Mouse (Mus musculus): ENCODE measurements around the gene Gm13128. TPM values are rescaled to one million over a fixed set of nuclear protein-coding genes. Genes with fewer than 3 reads are reported as not detected.

The Gm13128 gene
- not detected in 2 replicates for polyA plus RNA-seq (2012; ENCODE audit: low replicate concordance)

DNA sequence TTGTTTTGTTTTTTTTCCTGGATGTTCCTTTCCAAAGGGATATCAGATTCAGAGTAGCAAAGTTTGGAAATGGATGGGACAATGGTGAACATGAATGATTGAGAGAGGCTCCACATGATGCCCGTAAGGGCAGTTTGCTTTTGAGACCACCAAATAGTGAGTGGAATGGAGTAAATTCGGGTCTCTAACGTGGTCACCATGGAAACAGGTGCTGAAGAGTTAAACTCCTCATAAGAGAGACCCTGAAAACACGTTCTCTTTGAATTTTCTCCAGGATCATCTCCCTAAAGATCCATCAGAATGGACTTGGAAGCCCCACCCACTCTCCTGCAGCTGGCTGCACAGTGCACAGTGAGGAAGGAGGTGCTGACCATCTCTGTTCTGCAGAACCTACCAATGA lies at the start of gene Gm13128:
TSS of gene Gm13128 (plus strand) at position 301 of the 400 bp plus-strand sequence.

DNA sequence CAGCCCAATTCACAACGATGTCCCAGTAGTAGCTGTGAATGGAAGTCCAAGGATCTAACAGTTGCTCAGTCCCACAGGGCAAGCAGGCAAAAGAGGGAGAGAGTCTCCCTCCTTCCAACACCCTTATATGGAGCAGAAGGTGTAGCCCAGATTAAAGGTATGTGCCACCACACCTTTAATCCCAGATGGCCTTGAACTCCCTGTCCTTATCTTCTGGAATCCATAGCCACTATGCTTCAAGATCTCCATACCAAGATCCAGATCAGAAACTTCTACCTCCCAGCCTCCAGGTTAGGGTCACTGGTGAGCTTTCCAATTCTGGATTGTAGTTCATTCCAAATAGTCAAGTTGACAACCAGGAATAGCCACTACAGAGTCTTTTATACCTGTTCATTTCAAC lies 49.7 kb upstream of the Gm13128 start, which contains the start of gene Pramel5:
TSS of gene Pramel5 (minus strand) at position 101 of the 400 bp plus-strand sequence.

DNA sequence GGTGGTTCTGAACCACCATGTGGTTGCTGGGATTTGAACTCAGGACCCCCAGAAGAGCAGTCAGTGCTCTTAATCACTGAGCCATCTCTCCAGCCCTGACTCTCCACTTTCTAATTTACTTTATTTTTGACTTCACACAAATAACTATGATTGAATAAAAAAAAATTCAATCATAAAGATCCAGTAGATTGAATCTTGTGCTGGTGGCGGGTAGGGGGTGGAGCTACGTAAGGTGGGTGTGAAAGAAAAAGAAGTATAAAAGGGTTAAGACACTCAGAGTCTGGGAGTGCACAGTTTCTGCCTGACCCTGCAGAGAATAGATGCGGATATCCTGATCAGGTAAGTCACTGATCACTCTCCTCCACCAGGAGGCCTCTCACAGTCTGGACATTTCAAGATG lies 27.6 kb downstream of the Gm13128 start, which contains the start of gene Gm13119:
TSS of gene Gm13119 (plus strand) at position 301 of the 400 bp plus-strand sequence.

DNA sequence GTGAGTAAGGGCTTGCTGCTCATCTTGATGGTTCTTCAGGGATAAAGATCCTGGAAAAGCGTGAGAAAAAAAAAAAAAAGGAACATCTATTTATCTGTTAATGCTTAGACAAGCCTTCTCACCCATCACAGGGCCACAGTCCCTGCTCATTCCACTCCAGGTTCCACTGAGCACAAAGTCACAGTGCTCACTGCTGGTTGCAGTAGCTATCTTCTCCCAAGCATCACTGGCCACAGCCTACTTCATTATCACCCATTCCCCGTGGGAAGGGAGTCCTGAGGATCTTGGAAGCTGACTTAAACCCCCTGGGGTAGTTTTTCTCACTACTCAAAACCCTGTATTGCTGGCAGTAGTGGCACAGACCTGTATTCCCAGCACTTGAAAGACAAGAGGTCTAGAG lies 47.9 kb downstream of the Gm13128 start, which contains the start of gene Pramef20:
TSS of gene Pramef20 (minus strand) at position 23 of the 400 bp plus-strand sequence.

Other genes with a start within 250 kb of the Gm13128 start
- not detected in 2 replicates for gene Gm13102, start 223.8 kb upstream of the Gm13128 start, polyA plus RNA-seq (2012; ENCODE audit: low replicate concordance)
- gene Oog3, start 167.6 kb upstream of the Gm13128 start, polyA plus RNA-seq (2012; ENCODE audit: low replicate concordance): not detected in 2 replicates
- not detected in 2 replicates for gene Oog2, start 139.5 kb upstream of the Gm13128 start, polyA plus RNA-seq (2012; ENCODE audit: low replicate concordance)
- gene C87977, start 116.9 kb upstream of the Gm13128 start, polyA plus RNA-seq (2012; ENCODE audit: low replicate concordance): not detected in 2 replicates
- not detected in 2 replicates for gene Pramel5, start 49.8 kb upstream of the Gm13128 start, polyA plus RNA-seq (2012; ENCODE audit: low replicate concordance)
- not detected in 2 replicates for gene Gm13119, start 27.7 kb downstream of the Gm13128 start, polyA plus RNA-seq (2012; ENCODE audit: low replicate concordance)
- not detected in 2 replicates for gene Pramef20, start 47.7 kb downstream of the Gm13128 start, polyA plus RNA-seq (2012; ENCODE audit: low replicate concordance)
- gene Pramef12, start 78.2 kb downstream of the Gm13128 start, polyA plus RNA-seq (2012; ENCODE audit: low replicate concordance): not detected in 2 replicates
- gene 1700012P22Rik, start 108.5 kb downstream of the Gm13128 start, polyA plus RNA-seq (2012; ENCODE audit: low replicate concordance): not detected in 2 replicates
- gene Gm9944, start 123.1 kb downstream of the Gm13128 start, polyA plus RNA-seq (2012; ENCODE audit: low replicate concordance): not detected in 2 replicates
- gene Aadacl3, start 133.5 kb downstream of the Gm13128 start, polyA plus RNA-seq (2012; ENCODE audit: low replicate concordance): not detected in 2 replicates
- gene 9430007A20Rik, start 189.6 kb downstream of the Gm13128 start, polyA plus RNA-seq (2012; ENCODE audit: low replicate concordance): not detected in 2 replicates
- not detected in 2 replicates for gene Gm13124, start 234.9 kb downstream of the Gm13128 start, polyA plus RNA-seq (2012; ENCODE audit: low replicate concordance)